Comparison of ENCODE assay signal across 8 mouse cellular contexts in genomic region chr7:127746494-127747491, GRCm38 (mm10). TPM values are rescaled to one million over a fixed set of nuclear protein-coding genes. Genes with fewer than 3 reads are reported as not detected.
DNase-seq lines count a peak whose midpoint lies in the region; ATAC-seq and TF ChIP-seq lines count a peak whose summit lies in the region.

No protein-coding gene starts in this region.

- H3K9me3 ChIP-seq in ES-Bruce4 (replicated peaks; ENCODE audit: control insufficient read depth, insufficient read depth, low read length, poor library complexity, severe bottlenecking), result no peaks in the 10 kb centered on the region
- H3K9me3 ChIP-seq in neural tube, embryonic 15.5 days (replicated peaks), result no peaks in the 10 kb centered on the region

- H3K27me3 ChIP-seq in ES-Bruce4 (ENCODE audit: control insufficient read depth, insufficient read depth, low read length, poor library complexity, severe bottlenecking), result no peaks in the 10 kb centered on the region
- H3K27me3 ChIP-seq in neural tube, embryonic 15.5 days (replicated peaks), result no peaks in the 10 kb centered on the region

- TF ChIP-seq CTCF in gastrocnemius, adult 2 months (IDR thresholded peaks at IDR 0.05), result no peak
- TF ChIP-seq CTCF in ES-Bruce4 (IDR thresholded peaks at IDR 0.05; ENCODE audit: low read depth, low read length), result no peak

- DNase-seq in gastrocnemius, adult 2 months, result peak; percentile 63
- no peak for DNase-seq in gastrocnemius, postnatal 36 days
- peak; percentile 81 for DNase-seq in embryo, embryonic 10.5 days (ENCODE audit: low spot score)
- peak; percentile 47 for DNase-seq in heart, postnatal 4 days
- DNase-seq in liver, result peak; percentile 50
- DNase-seq in frontal cortex, postnatal 25 days (ENCODE audit: low spot score in 2 of 2), result no peak

- peak overlapping the region; percentile 80 for H3K4me3 ChIP-seq in gastrocnemius, adult 2 months
- H3K4me3 ChIP-seq in ES-Bruce4 (ENCODE audit: low read depth, low read length), result peak overlapping the region; percentile 91
- H3K4me3 ChIP-seq in neural tube, embryonic 15.5 days (replicated peaks), result peak overlapping the region; percentile 85

- WGBS in neural tube, embryonic 15.5 days, result under 1% methylated on average over 38 of the region's 62 CpGs

- no peak for ATAC-seq in neural tube, embryonic 15.5 days (ENCODE audit: low FRiP score)

- intact Hi-C loops in gastrocnemius, adult 2 months (cut with DNase I), result no loop called here
- intact Hi-C loops in gastrocnemius, postnatal 36 days (cut with DNase I), result no loop called here

- peak; percentile 30 for TF ChIP-seq POLR2A in ES-Bruce4 (IDR thresholded peaks at IDR 0.05; ENCODE audit: insufficient read depth, low read length)

- H3K4me2 ChIP-seq in neural tube, embryonic 15.5 days, result peak overlapping the region; percentile 88

- H3K9ac ChIP-seq in ES-Bruce4 (ENCODE audit: low read depth, poor library complexity, severe bottlenecking), result peak overlapping the region; percentile 97
- H3K9ac ChIP-seq in neural tube, embryonic 15.5 days (replicated peaks), result peak overlapping the region; percentile 95

- peaks cover 16% of the 10 kb centered on the region; the same call in 1 of the 2 replicates for H3K36me3 ChIP-seq in ES-Bruce4 (ENCODE audit: control insufficient read depth, insufficient read depth, low read length, poor library complexity, severe bottlenecking)
- H3K36me3 ChIP-seq in neural tube, embryonic 15.5 days, result peaks cover 39% of the 10 kb centered on the region

- peak overlapping the region; percentile 89 for H3K27ac ChIP-seq in gastrocnemius, adult 2 months
- H3K27ac ChIP-seq in ES-Bruce4 (ENCODE audit: insufficient read depth, low read length), result peak overlapping the region; percentile 81
- H3K27ac ChIP-seq in neural tube, embryonic 15.5 days (replicated peaks), result peak overlapping the region; percentile 92

- H3K4me1 ChIP-seq in ES-Bruce4 (ENCODE audit: control insufficient read depth, insufficient read depth, low read length), result peaks cover 2% of the 10 kb centered on the region
- H3K4me1 ChIP-seq in neural tube, embryonic 15.5 days, result peaks cover 25% of the 10 kb centered on the region

- no peak for TF ChIP-seq EP300 in ES-Bruce4 (IDR thresholded peaks at IDR 0.05; ENCODE audit: insufficient read depth, low read depth, low read length)

RNA-seq across cellular contexts. Expression of gene Fbxl19, which starts 2.5 kb away (rescaled TPM):
- total RNA-seq in gastrocnemius, adult 2 months (2021), result 1 to 10 TPM; 1.2 to 2.0 TPM
- total RNA-seq in gastrocnemius, postnatal 36 days (2021), result 1 to 10 TPM; 1.9 to 2.5 TPM
- polyA plus RNA-seq in ES-Bruce4 (2011; ENCODE audit: insufficient read depth, insufficient read length, low read depth, missing spikeins), result 55.1 and 58.3 TPM in 2 replicates
- 1 to 10 TPM; 6.0 TPM for total RNA-seq in heart, postnatal 4 days (2021)
- 6.9 and 8.7 TPM in 2 replicates for polyA plus RNA-seq in neural tube, embryonic 15.5 days (2015; fragmentation: Nextera tagmentation; extraction: Ambion mirVana)

RNA-seq across cellular contexts. Expression of gene Ctf2, which starts 14.8 kb away (rescaled TPM):
- not detected for total RNA-seq in gastrocnemius, adult 2 months (2021)
- not detected for total RNA-seq in gastrocnemius, postnatal 36 days (2021)
- polyA plus RNA-seq in ES-Bruce4 (2011; ENCODE audit: insufficient read depth, insufficient read length, low read depth, missing spikeins), result not detected in 2 replicates
- not detected for total RNA-seq in heart, postnatal 4 days (2021)
- 0.09 and 0.13 TPM in 2 replicates for polyA plus RNA-seq in neural tube, embryonic 15.5 days (2015; fragmentation: Nextera tagmentation; extraction: Ambion mirVana)

RNA-seq across cellular contexts. Expression of gene Orai3, which starts 22.8 kb away (rescaled TPM):
- 10 to 100 TPM; 10.1 to 11.7 TPM for total RNA-seq in gastrocnemius, adult 2 months (2021)
- total RNA-seq in gastrocnemius, postnatal 36 days (2021), result 1 to 10 TPM; 8.4 to 9.2 TPM
- polyA plus RNA-seq in ES-Bruce4 (2011; ENCODE audit: insufficient read depth, insufficient read length, low read depth, missing spikeins), result 20.2 and 23.2 TPM in 2 replicates
- total RNA-seq in heart, postnatal 4 days (2021), result 10 to 100 TPM; 14.7 to 14.8 TPM
- polyA plus RNA-seq in neural tube, embryonic 15.5 days (2015; fragmentation: Nextera tagmentation; extraction: Ambion mirVana), result 8.6 and 13.5 TPM in 2 replicates

RNA-seq across cellular contexts. Expression of gene Setd1a, which starts 29.7 kb away (rescaled TPM):
- 10 to 100 TPM; 15.3 to 20.8 TPM for total RNA-seq in gastrocnemius, adult 2 months (2021)
- total RNA-seq in gastrocnemius, postnatal 36 days (2021), result 10 to 100 TPM; 13.0 to 21.3 TPM
- 49.1 and 51.7 TPM in 2 replicates for polyA plus RNA-seq in ES-Bruce4 (2011; ENCODE audit: insufficient read depth, insufficient read length, low read depth, missing spikeins)
- 10 to 100 TPM; 30.8 to 32.0 TPM for total RNA-seq in heart, postnatal 4 days (2021)
- 17.8 and 19.5 TPM in 2 replicates for polyA plus RNA-seq in neural tube, embryonic 15.5 days (2015; fragmentation: Nextera tagmentation; extraction: Ambion mirVana)

RNA-seq across cellular contexts. Expression of gene Ctf1, which starts 34.3 kb away (rescaled TPM):
- 10 to 100 TPM; 16.8 to 18.1 TPM for total RNA-seq in gastrocnemius, adult 2 months (2021)
- total RNA-seq in gastrocnemius, postnatal 36 days (2021), result 10 to 100 TPM; 14.6 to 18.7 TPM
- polyA plus RNA-seq in ES-Bruce4 (2011; ENCODE audit: insufficient read depth, insufficient read length, low read depth, missing spikeins), result 8.8 and 13.9 TPM in 2 replicates
- total RNA-seq in heart, postnatal 4 days (2021), result 1 to 10 TPM; 3.4 to 4.0 TPM
- polyA plus RNA-seq in neural tube, embryonic 15.5 days (2015; fragmentation: Nextera tagmentation; extraction: Ambion mirVana), result 3.6 and 6.2 TPM in 2 replicates

Comparison
In these comparisons a context has a peak if more than half of its experiments do, and no peak if none do; other contexts are left out.
1. DNase-seq: peak in gastrocnemius, adult 2 months (single experiment), embryo, embryonic 10.5 days (single experiment), heart, postnatal 4 days (single experiment) and liver (single experiment); none in gastrocnemius, postnatal 36 days (0 of 2) and frontal cortex, postnatal 25 days (0 of 2).
2. Peak in every context shown above with its lines, with median percentiles within 50 percentile points of each other: H3K27ac ChIP-seq and H3K4me3 ChIP-seq.